Mouse (Mus musculus): Measurements from ENCODE around the gene Scaf11.
A peak's percentile ranks its signal among the peaks of the same experiment; 100 is the strongest.

Gene Scaf11

GRCm38 (mm10) chr15:96396641-96397344, 63.9 kb downstream of the Scaf11 start:
- DNase-seq (ENCODE audit: inconsistent ontology term): no peak

- DNase-seq (ENCODE audit: inconsistent ontology term): no peak
Observed at GRCm38 (mm10) chr15:96395071-96395470, 65.6 kb downstream of the Scaf11 start.

- DNase-seq (ENCODE audit: inconsistent ontology term): no peak
Observed at GRCm38 (mm10) chr15:96392878-96393277, 67.8 kb downstream of the Scaf11 start.

GRCm38 (mm10) chr15:96388565-96388964, 72.1 kb downstream of the Scaf11 start:
- DNase-seq (ENCODE audit: inconsistent ontology term): no peak

GRCm38 (mm10) chr15:96382223-96382622, 78.4 kb downstream of the Scaf11 start:
- no peak for DNase-seq (ENCODE audit: inconsistent ontology term)

GRCm38 (mm10) chr15:96377701-96378100, 82.9 kb downstream of the Scaf11 start:
- no peak for DNase-seq (ENCODE audit: inconsistent ontology term)

- peak; percentile 10 for DNase-seq (ENCODE audit: inconsistent ontology term)
Observed at GRCm38 (mm10) chr15:96377263-96377662, 83.4 kb downstream of the Scaf11 start.

- DNase-seq (ENCODE audit: inconsistent ontology term): no peak
Observed at GRCm38 (mm10) chr15:96376214-96376613, 84.4 kb downstream of the Scaf11 start.

- DNase-seq (ENCODE audit: inconsistent ontology term): no peak
Observed at GRCm38 (mm10) chr15:96373161-96373560, 87.5 kb downstream of the Scaf11 start.

GRCm38 (mm10) chr15:96372628-96373027, 88.0 kb downstream of the Scaf11 start:
- DNase-seq (ENCODE audit: inconsistent ontology term): no peak

- no peak for DNase-seq (ENCODE audit: inconsistent ontology term)
Observed at GRCm38 (mm10) chr15:96371311-96371710, 89.3 kb downstream of the Scaf11 start.

GRCm38 (mm10) chr15:96366176-96366963, 94.3 kb downstream of the Scaf11 start:
- DNase-seq (ENCODE audit: inconsistent ontology term): peak; percentile 14

GRCm38 (mm10) chr15:96365351-96365750, 95.3 kb downstream of the Scaf11 start:
- DNase-seq (ENCODE audit: inconsistent ontology term): no peak
